In genomic region chr5:150561783-150562182, GRCm38 (mm10) we compare ENCODE assay signal across 34 mouse cellular contexts. TPM values are rescaled to one million over a fixed set of nuclear protein-coding genes. Genes with fewer than 3 reads are reported as not detected.
A peak's percentile ranks its signal among the peaks of the same experiment; 100 is the strongest.
DNase-seq lines count a peak whose midpoint lies in the region; ATAC-seq lines count a peak whose summit lies in the region.
"Had no signal": no experiment of that assay in that cellular context is flagged by ENCODE, and none has a peak within 500 bp of the region (broad histone marks: within the 10 kb centered on the region; RNA-seq: fewer than 3 reads in every experiment).

No protein-coding gene starts in this region.

- DNase-seq in liver, embryonic 13.5 days, result no peak
- DNase-seq in liver, result no peak
- peak; percentile 42 for DNase-seq in intestine, embryonic 14.5 days (ENCODE audit: low spot score)
- no peak for DNase-seq in spleen, adult 18-20 months
- no peak for DNase-seq in frontal cortex, postnatal 10 days (ENCODE audit: low spot score in 2 of 2)
- no peak for DNase-seq in midbrain, embryonic 14.5 days
- DNase-seq: adrenal gland, postnatal 10 days; adrenal gland, postnatal 36 days; B cell, adult 2 months; cerebellum, adult 18-20 months; cerebellum, adult 9-10 months; cerebellum, postnatal 14 days; forebrain, postnatal 0 days; gastrocnemius, postnatal 25 days; heart, adult 2 months; heart, postnatal 14 days had no signal

- H3K4me3 ChIP-seq in liver, embryonic 13.5 days (replicated peaks), result no peak overlapping the region
- H3K4me3 ChIP-seq in intestine, embryonic 14.5 days (ENCODE audit: low read depth, low read length), result no peak overlapping the region
- no peak overlapping the region for H3K4me3 ChIP-seq in intestine, embryonic 16.5 days (ENCODE audit: low read length)
- H3K4me3 ChIP-seq in midbrain, embryonic 14.5 days (replicated peaks; ENCODE audit: low read depth, low read length), result no peak overlapping the region
- H3K4me3 ChIP-seq: forebrain, embryonic 10.5 days; forebrain, embryonic 13.5 days; heart, adult 2 months; heart, embryonic 10.5 days; heart, embryonic 13.5 days; hindbrain, embryonic 13.5 days had no signal

- ATAC-seq in liver, embryonic 13.5 days (ENCODE audit: low read depth), result no peak
- no peak for ATAC-seq in intestine, embryonic 14.5 days (replicated peaks; ENCODE audit: low FRiP score, low TSS enrichment, low read depth)
- peak; percentile 93 for ATAC-seq in intestine, embryonic 16.5 days
- 0 out of 2 replicates have a peak, but pooled peaks have one; percentile 15 for ATAC-seq in megakaryocyte-erythroid progenitor cell, adult 5-6 weeks (replicated peaks; ENCODE audit: low FRiP score, low TSS enrichment, poor library complexity, severe bottlenecking)
- ATAC-seq in midbrain, embryonic 14.5 days (ENCODE audit: low FRiP score, low TSS enrichment), result no peak
- ATAC-seq: forebrain, embryonic 13.5 days; forebrain, postnatal 0 days; hindbrain, embryonic 16.5 days; Patski had no signal

- H3K36me3 ChIP-seq in liver, embryonic 13.5 days, result peaks cover 94% of the 10 kb centered on the region
- peaks cover 66% of the 10 kb centered on the region for H3K36me3 ChIP-seq in intestine, embryonic 14.5 days (ENCODE audit: control insufficient read depth, insufficient read depth, low read length)
- 0 out of 2 replicates have a peak, but pooled peaks cover 3% of the 10 kb centered on the region for H3K36me3 ChIP-seq in intestine, embryonic 16.5 days (ENCODE audit: control insufficient read depth, insufficient read depth, low read length)
- peaks cover 25% of the 10 kb centered on the region; the same call in 1 of the 2 replicates for H3K36me3 ChIP-seq in midbrain, embryonic 14.5 days (ENCODE audit: control insufficient read depth, insufficient read depth, low read length)

- H3K9me3 ChIP-seq in liver, embryonic 13.5 days (replicated peaks), result no peaks in the 10 kb centered on the region
- H3K9me3 ChIP-seq in intestine, embryonic 14.5 days (ENCODE audit: control insufficient read depth, low read length), result no peaks in the 10 kb centered on the region
- H3K9me3 ChIP-seq in intestine, embryonic 16.5 days (ENCODE audit: control insufficient read depth, low read length), result no peaks in the 10 kb centered on the region
- no peaks in the 10 kb centered on the region for H3K9me3 ChIP-seq in midbrain, embryonic 14.5 days (ENCODE audit: control insufficient read depth, low read length)
- H3K9me3 ChIP-seq: forebrain, embryonic 10.5 days; forebrain, embryonic 13.5 days; G1E; heart, embryonic 10.5 days; heart, embryonic 13.5 days; hindbrain, embryonic 13.5 days had no signal

- no peak overlapping the region for H3K4me2 ChIP-seq in liver, embryonic 13.5 days
- no peak overlapping the region for H3K4me2 ChIP-seq in intestine, embryonic 14.5 days (ENCODE audit: low read length)
- H3K4me2 ChIP-seq in intestine, embryonic 16.5 days (ENCODE audit: low read depth, low read length), result no peak overlapping the region
- H3K4me2 ChIP-seq in midbrain, embryonic 14.5 days (ENCODE audit: low read length), result no peak overlapping the region
- H3K4me2 ChIP-seq: forebrain, embryonic 13.5 days; heart, embryonic 13.5 days; hindbrain, embryonic 13.5 days had no signal

- 68% methylated on average over 5 of the region's 5 CpGs for WGBS in liver, embryonic 13.5 days (ENCODE audit: insufficient replicate concordance)
- WGBS in intestine, embryonic 14.5 days, result 83% methylated on average over 5 of the region's 5 CpGs
- 77% methylated on average over 5 of the region's 5 CpGs for WGBS in intestine, embryonic 16.5 days
- 93% methylated on average over 5 of the region's 5 CpGs for WGBS in midbrain, embryonic 14.5 days

- peaks cover 6% of the 10 kb centered on the region for H3K4me1 ChIP-seq in liver, embryonic 13.5 days (replicated peaks)
- H3K4me1 ChIP-seq in intestine, embryonic 14.5 days (replicated peaks; ENCODE audit: control insufficient read depth, insufficient read depth, low read length), result no peaks in the 10 kb centered on the region
- H3K4me1 ChIP-seq in intestine, embryonic 16.5 days (ENCODE audit: control insufficient read depth, insufficient read depth, low read length), result no peaks in the 10 kb centered on the region
- no peaks in the 10 kb centered on the region for H3K4me1 ChIP-seq in midbrain, embryonic 14.5 days (ENCODE audit: control insufficient read depth, insufficient read depth, low read length)
- H3K4me1 ChIP-seq: forebrain, embryonic 10.5 days; forebrain, embryonic 13.5 days; heart, embryonic 10.5 days had no signal

- H3K9ac ChIP-seq in liver, embryonic 13.5 days, result no peak overlapping the region
- H3K9ac ChIP-seq in intestine, embryonic 14.5 days (ENCODE audit: low read length), result no peak overlapping the region
- H3K9ac ChIP-seq in intestine, embryonic 16.5 days (ENCODE audit: low read depth, low read length), result no peak overlapping the region
- H3K9ac ChIP-seq in midbrain, embryonic 14.5 days (replicated peaks; ENCODE audit: low read length), result no peak overlapping the region
- H3K9ac ChIP-seq: forebrain, embryonic 13.5 days; forebrain, postnatal 0 days; heart, embryonic 13.5 days; hindbrain, embryonic 13.5 days had no signal

- no peaks in the 10 kb centered on the region for H3K27me3 ChIP-seq in liver, embryonic 13.5 days
- no peaks in the 10 kb centered on the region for H3K27me3 ChIP-seq in intestine, embryonic 14.5 days (replicated peaks; ENCODE audit: control insufficient read depth, insufficient read depth, low read length)
- no peaks in the 10 kb centered on the region for H3K27me3 ChIP-seq in intestine, embryonic 16.5 days (replicated peaks; ENCODE audit: control insufficient read depth, insufficient read depth, low read length)
- no peaks in the 10 kb centered on the region for H3K27me3 ChIP-seq in midbrain, embryonic 14.5 days (ENCODE audit: control insufficient read depth, insufficient read depth, low read length)
- H3K27me3 ChIP-seq: CH12.LX; forebrain, embryonic 13.5 days; heart, embryonic 13.5 days; hindbrain, embryonic 13.5 days; Patski had no signal

- peak overlapping the region; percentile 15; the same call in 1 of the 2 replicates for H3K27ac ChIP-seq in liver, embryonic 13.5 days
- no peak overlapping the region for H3K27ac ChIP-seq in intestine, embryonic 14.5 days (ENCODE audit: low read depth)
- H3K27ac ChIP-seq in intestine, embryonic 16.5 days (ENCODE audit: low read length), result peak overlapping the region; percentile 75
- H3K27ac ChIP-seq in midbrain, embryonic 14.5 days (replicated peaks; ENCODE audit: low read depth, low read length), result no peak overlapping the region
- H3K27ac ChIP-seq: forebrain, embryonic 10.5 days; forebrain, embryonic 13.5 days; heart, adult 2 months; heart, embryonic 10.5 days; heart, embryonic 13.5 days; hindbrain, embryonic 13.5 days had no signal

RNA-seq across cellular contexts. Expression of gene N4bp2l1, which starts 35.2 kb away (rescaled TPM):
- 7.4 and 8.5 TPM in 2 replicates for polyA plus RNA-seq in liver, embryonic 13.5 days (2015; fragmentation: Nextera tagmentation; extraction: Ambion mirVana)
- 4.9 and 5.5 TPM in 2 replicates for polyA plus RNA-seq in intestine, embryonic 14.5 days (2014; fragmentation: Nextera tagmentation; extraction: Ambion mirVana)
- 5.7 and 6.2 TPM in 2 replicates for polyA plus RNA-seq in intestine, embryonic 16.5 days (2015; fragmentation: Nextera tagmentation; extraction: Ambion mirVana)
- total RNA-seq in megakaryocyte-erythroid progenitor cell, adult 5-6 weeks (2014; fragmentation: Nextera tagmentation), result 24.2 and 28.8 TPM in 2 replicates
- 16.4 and 23.7 TPM in 2 replicates for total RNA-seq in megakaryocyte-erythroid progenitor cell, adult 5-6 weeks (2017)
- 12.9 and 17.2 TPM in 2 replicates for polyA plus RNA-seq in midbrain, embryonic 14.5 days (2014; fragmentation: Nextera tagmentation; extraction: Ambion mirVana)

RNA-seq across cellular contexts. Expression of gene Brca2, which starts 39.4 kb away (rescaled TPM):
- 21.3 and 23.2 TPM in 2 replicates for polyA plus RNA-seq in liver, embryonic 13.5 days (2015; fragmentation: Nextera tagmentation; extraction: Ambion mirVana)
- polyA plus RNA-seq in intestine, embryonic 14.5 days (2014; fragmentation: Nextera tagmentation; extraction: Ambion mirVana), result 25.2 and 28.5 TPM in 2 replicates
- 12.8 TPM in 2 replicates for polyA plus RNA-seq in intestine, embryonic 16.5 days (2015; fragmentation: Nextera tagmentation; extraction: Ambion mirVana)
- total RNA-seq in megakaryocyte-erythroid progenitor cell, adult 5-6 weeks (2014; fragmentation: Nextera tagmentation), result 55.6 and 86.4 TPM in 2 replicates
- 28.6 and 62.9 TPM in 2 replicates for total RNA-seq in megakaryocyte-erythroid progenitor cell, adult 5-6 weeks (2017)
- 11.2 and 12.1 TPM in 2 replicates for polyA plus RNA-seq in midbrain, embryonic 14.5 days (2014; fragmentation: Nextera tagmentation; extraction: Ambion mirVana)

RNA-seq across cellular contexts. Expression of gene Zar1l, which starts 43.8 kb away (rescaled TPM):
- polyA plus RNA-seq in liver, embryonic 13.5 days (2015; fragmentation: Nextera tagmentation; extraction: Ambion mirVana), result not detected in 2 replicates
- not detected in 2 replicates for polyA plus RNA-seq in intestine, embryonic 14.5 days (2014; fragmentation: Nextera tagmentation; extraction: Ambion mirVana)
- not detected in 2 replicates for polyA plus RNA-seq in intestine, embryonic 16.5 days (2015; fragmentation: Nextera tagmentation; extraction: Ambion mirVana)
- not detected in 2 replicates for total RNA-seq in megakaryocyte-erythroid progenitor cell, adult 5-6 weeks (2014; fragmentation: Nextera tagmentation)
- total RNA-seq in megakaryocyte-erythroid progenitor cell, adult 5-6 weeks (2017), result not detected in 2 replicates
- polyA plus RNA-seq in midbrain, embryonic 14.5 days (2014; fragmentation: Nextera tagmentation; extraction: Ambion mirVana), result not detected in 2 replicates
- total RNA-seq: adrenal gland, adult 18-20 months; adrenal gland, postnatal 10 days; adrenal gland, postnatal 36 days; CH12.LX; G1E; gastrocnemius, adult 8-10 months; gastrocnemius, postnatal 25 days; heart, adult 2 months; heart, postnatal 14 days; hematopoietic stem cell, adult 5-6 weeks had no signal
- polyA plus RNA-seq: embryonic facial prominence, embryonic 11.5 days; embryonic facial prominence, embryonic 14.5 days; forebrain, embryonic 10.5 days; forebrain, embryonic 13.5 days; forebrain, postnatal 0 days; G1E; gonadal fat pad, adult 2 months; heart, adult 2 months; heart, embryonic 10.5 days; heart, embryonic 13.5 days; heart, embryonic 16.5 days; hindbrain, embryonic 13.5 days; hindbrain, embryonic 16.5 days; Patski had no signal

Comparison
In these comparisons a context has a peak if more than half of its experiments do, and no peak if none do; other contexts are left out.
1. ATAC-seq: peak in intestine, embryonic 16.5 days (single experiment) and megakaryocyte-erythroid progenitor cell, adult 5-6 weeks (single experiment); none in liver, embryonic 13.5 days (single experiment), intestine, embryonic 14.5 days (single experiment) and midbrain, embryonic 14.5 days (single experiment).
2. H3K27ac ChIP-seq: peak in liver, embryonic 13.5 days (single experiment) and intestine, embryonic 16.5 days (single experiment); none in intestine, embryonic 14.5 days (single experiment) and midbrain, embryonic 14.5 days (single experiment).